Mouse (Mus musculus): Measurements from ENCODE around the gene Ptprg.

- no peak for TF ChIP-seq CTCF (IDR thresholded peaks at IDR 0.05; ENCODE audit: control insufficient read depth, insufficient read depth, insufficient replicate concordance, low read depth, low read length)
- TF ChIP-seq POLR2A (IDR thresholded peaks at IDR 0.05; ENCODE audit: control insufficient read depth, low read depth, low read length), result no peak
Observed at GRCm38 (mm10) chr14:11823701-11824095, 270.4 kb downstream of the Ptprg start.
